Mouse (Mus musculus) CD8-positive naive resting alpha-beta T cell, adult 2 months (primary cell): ENCODE data around the gene Ankrd39.

ENCODE experiments used
- DNase-seq, 2 experiments: peaks; one replicate each; pipeline ENCODE4 v3.0.0; 2022; ENCODE audit warnings: low read depth in 2 of 2, low spot score in 2 of 2

Gene Ankrd39

GRCm38 (mm10) chr1:36493299-36493698 lies 53.9 kb downstream of the Ankrd39 start:
- DNase-seq, result no peak

- no peak for DNase-seq
Measured at GRCm38 (mm10) chr1:36492416-36493139, 54.7 kb downstream of the Ankrd39 start.

GRCm38 (mm10) chr1:36489661-36490060 lies 57.6 kb downstream of the Ankrd39 start:
- DNase-seq, result no peak
